Mouse (Mus musculus): Measurements from ENCODE around the gene Pycr1.
"Not testable (repeated sequence)": the region's sequence is repeated elsewhere in the genome, so short reads cannot be mapped to it uniquely, and the experiment has no call there.

Pycr1 gene

DNA sequence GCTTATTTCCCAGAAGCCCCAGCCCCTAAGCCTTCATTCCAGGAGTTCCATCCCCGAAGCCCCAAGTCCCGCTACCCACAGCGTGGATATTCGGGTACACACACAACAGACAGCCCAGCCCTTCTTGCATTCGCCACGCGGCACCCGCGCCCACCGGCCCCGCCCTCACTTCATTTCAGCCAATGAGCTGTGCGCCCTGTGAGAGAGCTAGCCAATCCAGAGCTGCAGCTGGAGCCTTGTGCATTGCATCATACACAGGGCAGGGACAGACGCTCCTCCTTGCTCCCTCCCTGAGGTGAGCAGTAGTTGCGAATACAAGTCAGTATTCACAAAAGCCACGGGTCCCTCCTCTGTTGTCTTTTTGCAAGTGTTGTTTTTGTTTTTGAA lies at the start of gene Pycr1:
Pycr1 (minus strand) TSS at position 169 of the 387 bp plus-strand sequence.
- DNase-seq, result peak; percentile 95

DNA sequence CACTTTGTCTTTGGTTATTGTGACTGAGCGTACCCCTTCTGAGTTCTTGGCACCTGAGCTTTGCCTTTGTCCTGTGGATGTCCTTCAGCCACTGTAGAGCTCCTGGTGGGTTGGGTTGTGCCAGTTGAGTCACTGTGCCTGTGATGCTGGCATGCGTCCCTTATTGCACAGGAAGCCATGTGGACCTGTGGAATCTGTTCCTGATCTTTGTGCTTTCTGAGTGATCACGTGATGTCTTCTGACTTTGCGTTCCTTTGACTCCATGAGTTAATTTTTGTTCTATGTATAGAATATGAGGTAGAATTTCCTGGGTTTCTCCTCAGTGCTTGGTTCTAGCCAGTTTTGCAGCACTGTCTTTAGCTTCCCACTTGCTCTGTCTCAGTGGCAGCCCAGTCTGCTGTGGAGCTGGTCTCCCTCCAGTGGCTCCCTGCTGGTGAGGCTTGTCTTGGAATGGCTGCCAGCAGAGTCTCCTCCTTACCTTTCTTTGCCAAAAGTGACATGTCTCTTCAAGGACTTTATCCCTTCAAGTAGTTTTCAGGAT lies 49.0 kb upstream of the Pycr1 start:
- peak; percentile 39 for DNase-seq

DNA sequence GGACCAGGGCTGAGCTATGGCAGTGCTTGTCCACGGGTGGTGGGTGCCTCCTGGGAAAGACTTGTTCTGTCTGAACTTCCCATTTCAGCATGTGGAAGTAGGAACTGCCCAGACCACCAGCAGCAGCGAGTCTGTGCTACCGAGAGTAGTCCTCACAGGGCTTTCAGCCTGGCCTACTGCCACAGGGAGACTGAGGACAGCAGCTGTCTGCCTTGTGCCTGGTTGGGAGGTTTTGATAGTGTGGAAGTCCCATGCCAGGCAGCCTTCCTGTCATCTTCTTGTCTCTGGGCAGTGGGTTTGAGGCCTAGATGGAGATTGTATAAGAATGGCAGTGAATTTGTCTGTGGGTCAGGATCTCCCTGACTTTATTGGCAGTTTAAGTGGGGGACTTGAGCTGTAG lies 45.8 kb upstream of the Pycr1 start:
- no peak for DNase-seq

DNA sequence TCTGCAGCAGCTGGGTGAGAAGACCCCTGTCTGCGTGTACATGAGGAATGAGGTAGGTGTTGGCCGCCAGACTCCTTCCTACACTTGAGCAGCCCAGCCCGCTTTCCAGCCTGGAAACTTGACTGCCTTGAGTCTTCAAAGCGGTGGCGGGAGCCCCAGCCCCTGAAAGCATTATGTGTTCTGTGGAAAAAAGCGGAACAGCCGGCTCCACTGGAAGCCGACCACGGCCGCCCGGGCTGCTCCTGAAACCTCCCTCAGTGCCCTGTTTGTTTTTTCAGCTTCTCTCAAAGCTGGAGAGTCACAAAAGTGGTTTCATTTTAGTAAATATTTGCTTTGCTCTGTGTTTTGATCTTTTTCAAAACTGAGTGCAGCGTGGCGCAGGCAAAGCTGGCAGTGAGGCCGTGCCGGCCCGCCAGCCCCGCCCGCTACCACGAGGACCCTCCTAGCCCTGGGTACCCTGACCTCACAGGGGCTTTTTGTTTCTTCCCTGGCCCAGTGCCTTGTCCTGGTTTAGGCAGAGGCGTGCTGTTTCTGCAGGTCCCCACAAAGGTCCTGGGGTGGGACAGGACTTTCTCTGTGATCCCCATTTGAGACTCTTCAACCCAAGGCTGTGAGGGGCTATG lies 43.2 kb upstream of the Pycr1 start:
- DNase-seq, result no peak

DNA sequence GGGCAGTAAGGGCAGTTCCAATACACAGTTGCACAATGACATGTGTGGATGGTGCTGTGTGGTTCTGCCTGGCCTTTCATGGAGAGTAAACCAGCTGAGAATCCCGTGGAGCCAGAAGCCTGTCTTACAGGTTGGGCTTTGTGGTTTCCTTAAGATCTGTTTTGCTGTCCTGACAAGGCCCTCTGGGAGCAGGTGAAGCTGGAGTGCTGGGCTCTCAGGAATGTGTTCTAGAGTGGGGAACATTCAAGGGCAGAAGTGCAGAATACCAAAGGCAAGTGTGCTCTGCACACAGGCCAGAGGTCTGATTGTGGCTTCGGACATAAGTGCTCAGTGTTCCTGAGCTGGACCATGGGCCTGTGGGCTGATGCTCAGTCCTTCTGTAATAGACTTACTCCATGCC lies 41.1 kb upstream of the Pycr1 start:
- no peak for DNase-seq

DNA sequence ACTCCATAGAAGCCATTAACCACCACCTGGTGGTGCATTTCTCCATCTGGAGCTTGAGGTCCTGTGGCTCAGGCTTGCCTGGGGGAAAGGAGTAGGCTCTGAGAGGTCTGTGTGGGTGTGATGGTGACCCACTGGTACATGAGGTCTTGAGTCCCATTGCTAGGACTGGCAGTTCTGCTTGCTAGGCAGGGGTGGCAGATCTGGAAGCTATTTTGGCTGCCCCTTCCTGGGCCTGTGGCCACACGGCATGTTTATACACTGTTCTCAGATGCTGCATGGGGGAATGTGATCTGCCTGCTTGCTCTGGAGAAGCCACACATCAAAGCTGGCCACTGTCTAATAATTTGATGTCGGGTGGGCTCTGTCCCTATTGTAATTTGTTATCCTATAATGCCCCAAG lies 40.5 kb upstream of the Pycr1 start:
- no peak for DNase-seq

DNA sequence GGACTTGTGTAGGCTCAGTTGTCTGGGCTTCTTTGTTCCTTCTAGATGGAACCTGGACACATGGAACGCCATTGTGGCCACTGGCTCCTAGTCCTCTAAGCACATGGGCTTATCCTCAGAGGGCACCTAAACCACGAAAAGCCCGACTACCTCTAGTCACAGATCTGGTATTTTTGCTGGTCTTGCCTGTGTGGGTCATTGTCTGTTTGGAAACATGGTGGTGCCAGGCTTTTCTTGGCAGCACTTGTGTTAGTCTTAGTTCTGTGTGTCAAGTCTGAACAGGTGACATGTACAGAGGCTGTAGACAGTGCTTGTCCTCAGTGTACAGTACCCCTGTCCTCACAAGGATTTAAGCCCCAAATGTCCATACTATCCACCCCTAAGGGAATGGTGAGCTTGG lies 40.0 kb upstream of the Pycr1 start:
- no peak for DNase-seq

DNA sequence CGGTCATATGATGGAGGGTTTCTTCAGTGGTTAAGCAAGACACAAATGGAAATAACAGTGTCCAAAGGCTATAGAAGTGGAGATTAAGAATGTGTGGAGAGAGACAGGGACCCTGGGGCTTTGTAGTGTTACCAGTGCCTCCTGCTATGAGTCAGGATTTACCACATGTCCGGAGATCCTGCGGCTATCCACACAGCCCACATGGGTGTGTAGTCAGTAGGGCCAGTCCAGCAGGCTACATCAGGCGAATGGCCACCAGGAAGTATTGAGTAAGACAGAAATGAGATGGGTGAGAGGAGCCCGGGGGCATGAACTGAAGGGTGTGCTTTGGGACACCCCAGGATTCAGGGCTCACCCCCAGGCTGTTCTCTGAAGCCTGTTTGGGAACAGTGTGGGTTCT lies 39.1 kb upstream of the Pycr1 start:
- no peak for DNase-seq

DNA sequence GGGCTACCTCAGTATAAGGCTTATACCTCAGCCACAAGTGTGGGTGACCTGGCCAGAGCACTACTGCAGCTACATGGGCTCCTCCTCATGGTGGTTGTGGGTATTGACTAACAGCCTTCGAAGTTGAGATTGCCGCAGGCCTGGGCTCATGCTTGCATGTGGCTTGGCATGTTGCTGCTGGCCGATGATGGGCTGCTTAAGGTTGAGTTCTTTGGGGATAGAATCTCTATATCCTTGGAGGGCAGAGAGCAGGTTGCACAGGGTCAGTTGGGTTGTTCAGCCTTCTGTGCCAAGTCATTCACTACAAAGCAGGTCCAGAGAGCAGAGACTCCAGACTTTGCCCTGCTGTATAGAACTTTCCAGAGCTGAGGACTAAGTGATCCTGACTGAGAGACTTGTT lies 36.3 kb upstream of the Pycr1 start:
- DNase-seq, result no peak

DNA sequence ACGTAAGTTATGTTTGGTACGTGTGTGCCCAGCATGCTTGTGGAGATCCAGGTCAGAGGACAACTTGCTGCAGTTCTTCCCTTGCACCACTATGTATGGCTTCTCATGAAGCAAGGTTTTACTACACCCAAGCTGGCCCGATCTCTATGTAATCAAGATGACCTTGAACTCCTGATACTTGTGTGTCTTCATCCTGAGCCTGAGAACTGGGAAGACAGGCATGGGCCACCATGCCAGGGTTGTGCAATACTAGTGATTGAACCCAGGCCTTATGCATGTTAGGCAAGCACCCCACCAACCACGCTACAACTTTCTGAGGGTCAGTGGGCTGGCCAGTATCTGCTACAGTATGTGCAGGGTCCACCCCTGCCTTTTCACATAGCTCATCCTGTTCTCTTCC lies 33.4 kb upstream of the Pycr1 start:
- no peak for DNase-seq

DNA sequence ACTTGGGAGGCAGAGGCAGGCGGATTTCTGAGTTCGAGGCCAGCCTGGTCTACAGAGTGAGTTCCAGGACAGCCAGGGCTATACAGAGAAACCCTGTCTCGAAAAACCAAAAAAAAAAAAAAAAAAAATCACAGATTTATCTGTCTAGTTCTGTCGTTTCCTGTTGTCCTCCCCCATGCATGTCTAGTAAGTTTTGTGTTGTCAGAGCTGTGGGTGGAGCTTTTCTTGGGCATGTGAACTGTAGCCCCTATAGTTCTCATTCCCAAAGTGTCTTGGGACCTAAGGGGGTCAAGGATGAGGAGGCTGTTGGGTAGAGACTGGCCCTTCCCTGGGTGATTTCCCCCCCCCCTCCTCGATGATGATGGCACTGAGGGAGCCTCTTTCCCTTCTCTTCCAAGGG lies 32.3 kb upstream of the Pycr1 start:
- not testable (repeated sequence) for DNase-seq

DNA sequence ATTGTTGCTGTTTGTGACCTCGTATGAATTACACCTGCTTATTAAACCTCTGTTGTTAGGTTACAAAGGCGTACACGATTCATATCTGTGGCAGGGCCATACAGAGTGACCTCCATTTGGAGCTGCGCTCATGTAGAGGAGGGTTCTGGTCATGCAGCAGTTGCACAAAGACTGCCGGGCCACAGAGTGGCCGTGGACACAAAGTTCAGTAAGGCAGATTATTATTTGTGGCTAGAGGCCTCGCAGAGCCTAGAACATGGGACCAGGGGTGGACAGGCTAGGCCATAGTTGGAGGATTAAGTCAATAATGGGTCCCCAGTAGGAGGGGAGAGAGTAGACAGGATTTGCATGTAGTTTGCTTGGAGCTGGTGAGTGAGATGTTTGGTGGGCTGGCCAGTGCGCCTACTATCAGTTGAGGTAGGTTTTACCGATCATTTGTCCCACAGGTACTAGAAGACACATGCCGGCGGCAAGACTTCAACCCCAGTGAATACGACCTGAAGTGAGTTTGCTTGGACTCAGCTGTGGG lies 30.1 kb upstream of the Pycr1 start:
- no peak for DNase-seq

DNA sequence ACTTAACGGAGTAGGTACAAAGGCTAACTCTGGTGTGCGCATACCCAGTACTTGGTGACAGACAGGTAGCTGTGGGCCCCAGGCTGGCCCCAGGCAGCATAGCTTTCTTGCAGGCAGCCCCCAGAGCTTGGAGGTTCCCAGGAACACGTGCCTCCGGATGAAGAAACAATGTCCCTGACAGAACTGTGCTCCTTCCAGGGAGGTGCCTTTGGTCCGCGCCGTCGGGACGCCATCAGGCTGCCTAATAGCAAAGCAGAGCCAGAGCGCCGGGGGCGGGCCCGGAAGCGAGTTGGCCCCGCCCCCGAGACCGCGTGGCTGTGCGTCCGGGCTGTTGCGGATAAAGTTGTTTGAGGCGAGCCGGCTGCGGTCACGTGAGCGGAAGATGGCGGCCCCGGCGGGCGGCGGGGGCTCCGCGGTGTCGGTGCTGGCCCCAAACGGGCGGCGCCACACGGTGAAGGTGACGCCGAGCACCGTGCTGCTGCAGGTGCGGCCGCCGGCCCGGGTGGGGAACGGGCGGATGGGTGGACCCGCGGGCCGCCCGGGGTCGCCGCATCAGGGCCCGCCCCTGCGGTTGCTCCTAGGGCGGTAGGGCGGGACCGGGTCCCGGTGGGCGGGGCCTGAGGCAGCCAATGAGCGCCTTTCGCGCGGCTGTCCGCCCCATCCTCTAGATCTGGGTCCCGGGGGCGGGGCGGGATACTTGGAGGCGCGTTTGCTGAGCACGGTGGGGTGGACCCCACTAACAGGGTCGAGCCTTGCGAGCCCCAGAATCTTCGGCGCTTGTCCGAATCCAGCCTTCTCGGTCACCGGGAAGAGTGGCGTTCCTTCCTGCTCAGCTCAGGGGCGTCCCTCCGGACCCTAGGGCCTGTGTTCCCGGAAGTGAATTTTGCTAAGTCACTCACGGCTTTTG lies 29.4 kb upstream of the Pycr1 start, which contains the start of gene Aspscr1:
Aspscr1 (plus strand) TSS at position 287 of the 907 bp plus-strand sequence.
- DNase-seq, result peak; percentile 95

DNA sequence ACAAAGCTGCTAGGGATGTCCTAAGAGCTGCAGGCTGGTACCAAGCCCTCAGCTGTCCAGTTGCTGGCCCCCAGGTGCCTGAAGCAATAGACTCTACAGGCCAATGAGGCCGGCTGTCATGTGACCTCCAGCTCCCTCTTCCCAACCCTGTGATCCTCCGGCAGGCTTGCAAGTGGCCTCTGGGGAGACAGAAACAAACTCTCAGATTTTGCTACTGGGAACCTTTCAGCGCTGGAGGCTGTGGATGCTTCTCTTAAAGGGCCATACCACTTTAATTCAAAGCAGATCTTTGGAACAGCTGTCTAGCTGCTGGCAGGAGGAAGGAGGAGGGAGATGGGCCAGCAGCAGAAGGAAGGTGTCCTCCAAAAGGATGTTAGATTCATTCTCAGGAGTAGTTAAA lies 23.0 kb upstream of the Pycr1 start:
- DNase-seq, result no peak

DNA sequence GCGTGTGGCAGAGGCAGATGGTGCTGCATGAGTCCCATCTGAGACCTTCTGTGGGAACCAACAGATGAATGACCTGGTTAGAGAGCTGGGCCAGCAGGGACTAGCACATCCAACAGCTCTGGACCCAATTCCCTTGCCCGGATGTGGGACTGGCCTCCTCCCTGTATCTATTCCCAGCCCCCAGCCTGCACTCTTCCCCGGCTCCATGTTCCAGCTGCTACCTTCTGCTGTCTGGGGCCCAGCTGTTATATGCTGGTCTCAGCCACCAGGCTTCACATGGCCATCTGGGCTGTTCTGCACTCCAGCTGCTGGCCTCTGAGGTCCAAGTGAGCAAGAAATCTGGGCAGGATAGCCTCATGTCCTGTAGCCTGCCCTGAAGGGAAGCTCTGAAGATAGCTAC lies 21.8 kb upstream of the Pycr1 start:
- DNase-seq, result no peak

DNA sequence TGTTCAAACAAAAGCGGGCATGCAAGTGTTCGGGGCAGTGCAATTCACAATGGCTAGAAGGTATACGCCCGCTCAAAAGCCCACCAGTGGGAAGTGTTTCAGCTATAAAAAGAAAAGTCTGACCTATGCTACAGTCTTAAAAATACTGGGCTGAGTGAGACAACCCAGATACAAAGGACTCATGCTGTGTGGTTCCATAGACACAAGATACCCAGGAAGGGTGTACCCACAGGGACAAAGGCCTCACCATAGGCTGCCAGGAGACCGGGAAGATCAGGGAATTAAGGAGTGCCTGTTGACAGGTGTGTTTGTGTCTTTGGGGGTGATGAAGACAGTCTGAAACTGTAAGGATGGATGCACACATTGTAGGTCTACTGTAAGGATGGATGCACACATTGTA lies 20.1 kb upstream of the Pycr1 start:
- no peak for DNase-seq

DNA sequence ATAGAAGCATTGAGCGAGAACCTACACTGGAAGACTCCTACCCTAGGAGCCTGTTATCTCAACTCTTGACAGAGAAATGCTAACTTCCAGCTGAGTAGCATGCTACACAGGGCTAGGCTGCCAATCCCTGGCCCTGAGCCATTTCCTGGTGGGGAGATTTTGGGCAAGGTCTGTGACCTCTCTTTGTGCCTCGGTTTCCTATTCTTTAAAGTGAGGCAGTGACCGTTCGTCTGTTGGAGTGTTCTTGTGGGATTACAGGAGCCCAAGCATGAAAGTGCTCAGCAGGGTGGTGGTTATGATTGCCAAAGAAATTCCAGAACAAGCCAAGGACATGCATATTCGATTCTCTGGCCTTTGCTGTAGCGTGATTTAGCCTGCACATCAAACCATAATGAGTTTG lies 19.2 kb upstream of the Pycr1 start:
- DNase-seq, result no peak

DNA sequence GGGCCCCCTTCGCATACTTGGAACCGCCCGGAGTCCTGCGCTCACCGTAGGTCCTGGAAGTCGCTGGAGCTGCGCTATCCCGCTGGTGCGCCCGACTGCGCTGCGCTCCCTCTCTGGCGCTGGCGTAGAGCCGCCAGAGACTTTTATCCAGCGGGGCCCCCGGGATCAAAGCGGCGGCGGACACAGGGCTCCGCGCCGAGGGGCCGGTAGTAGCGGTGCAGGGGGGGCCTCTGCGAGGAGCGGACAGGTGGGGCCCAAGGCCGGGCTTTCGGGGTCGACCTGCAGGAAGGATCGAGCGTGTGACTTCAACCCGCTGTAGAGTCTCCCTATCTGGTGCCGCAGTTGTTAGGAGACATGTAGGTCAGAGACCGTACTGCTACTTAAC lies 17.5 kb upstream of the Pycr1 start, which contains the start of gene Notum:
Notum (minus strand) TSS at position 100 of the 385 bp plus-strand sequence.
- no peak for DNase-seq

DNA sequence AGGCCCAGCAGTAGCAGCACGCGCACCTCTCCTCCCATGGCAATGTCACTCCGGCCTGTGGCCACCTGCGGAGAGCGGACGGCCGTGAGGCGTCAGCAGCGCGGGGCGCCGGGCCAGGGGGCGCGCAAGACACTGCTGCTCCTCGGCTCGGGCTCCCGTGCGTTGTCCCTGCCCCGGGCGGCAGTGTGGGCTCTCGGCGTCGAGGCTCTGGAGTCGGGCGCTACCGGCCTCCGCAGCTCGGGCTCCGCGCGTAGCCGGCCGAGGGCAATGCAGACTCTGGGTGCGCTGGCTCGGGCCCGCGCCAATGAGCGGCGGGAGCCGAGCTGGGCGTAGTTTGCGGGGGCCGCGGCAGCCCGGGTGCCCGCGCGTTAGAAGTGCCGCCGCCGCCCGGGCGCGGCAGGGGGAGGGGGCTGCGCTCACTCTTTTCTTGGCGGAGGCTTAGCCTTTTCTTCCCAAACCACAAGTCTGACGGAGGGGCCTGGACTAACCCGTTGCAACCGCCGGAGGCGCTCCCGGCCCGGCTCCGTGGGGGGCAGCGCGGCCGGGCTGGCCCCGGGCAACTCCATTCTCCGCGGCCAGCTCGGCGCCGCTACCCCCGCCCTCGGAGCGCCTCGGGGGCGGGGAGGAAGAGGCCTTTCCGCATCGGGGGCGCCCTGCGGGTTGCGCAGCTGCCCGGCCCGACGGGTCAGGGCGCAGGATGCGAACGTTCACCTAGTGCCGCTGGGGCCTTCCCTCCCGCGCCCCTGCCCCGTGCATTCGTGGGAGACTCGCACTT lies 16.9 kb upstream of the Pycr1 start:
- no peak for DNase-seq

DNA sequence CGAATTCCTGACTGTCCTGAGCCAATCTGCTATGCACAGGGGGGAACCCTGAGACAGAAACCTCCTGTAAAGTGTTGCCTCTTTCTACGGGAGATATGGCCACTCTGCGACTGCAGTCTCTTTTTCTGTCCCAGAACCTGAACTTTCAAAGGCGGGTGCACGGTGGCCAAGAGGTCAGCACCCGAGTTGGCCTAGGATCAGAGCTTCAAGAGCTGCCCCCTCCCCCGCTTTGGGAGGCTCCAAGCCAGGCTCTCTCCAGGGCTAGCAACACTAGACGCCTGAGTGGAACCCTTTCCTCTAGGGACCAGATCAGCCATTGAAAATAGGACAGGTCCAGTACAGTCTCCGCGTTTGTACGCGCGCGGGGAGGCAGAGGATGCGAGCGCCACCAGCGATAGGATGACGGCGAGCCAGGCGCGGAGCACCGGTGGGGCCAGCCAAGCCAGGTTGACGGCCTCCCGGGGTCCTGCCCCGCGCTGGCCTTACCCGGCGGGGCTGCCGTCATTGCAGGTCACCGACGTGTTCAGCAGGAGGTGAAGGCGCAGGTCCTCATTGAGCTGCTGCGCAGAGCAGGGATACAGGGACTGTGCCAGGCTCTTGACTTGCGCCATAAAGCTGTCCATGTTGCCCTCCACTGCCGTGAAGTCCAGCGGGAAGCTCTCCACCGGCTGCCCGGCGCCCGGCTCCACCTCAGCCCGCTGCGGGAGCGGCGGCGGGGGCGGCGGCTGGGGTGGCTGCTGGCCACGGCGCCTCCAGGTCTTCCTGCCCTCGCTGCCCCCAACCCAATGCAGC lies 16.1 kb upstream of the Pycr1 start:
- DNase-seq, result no peak

DNA sequence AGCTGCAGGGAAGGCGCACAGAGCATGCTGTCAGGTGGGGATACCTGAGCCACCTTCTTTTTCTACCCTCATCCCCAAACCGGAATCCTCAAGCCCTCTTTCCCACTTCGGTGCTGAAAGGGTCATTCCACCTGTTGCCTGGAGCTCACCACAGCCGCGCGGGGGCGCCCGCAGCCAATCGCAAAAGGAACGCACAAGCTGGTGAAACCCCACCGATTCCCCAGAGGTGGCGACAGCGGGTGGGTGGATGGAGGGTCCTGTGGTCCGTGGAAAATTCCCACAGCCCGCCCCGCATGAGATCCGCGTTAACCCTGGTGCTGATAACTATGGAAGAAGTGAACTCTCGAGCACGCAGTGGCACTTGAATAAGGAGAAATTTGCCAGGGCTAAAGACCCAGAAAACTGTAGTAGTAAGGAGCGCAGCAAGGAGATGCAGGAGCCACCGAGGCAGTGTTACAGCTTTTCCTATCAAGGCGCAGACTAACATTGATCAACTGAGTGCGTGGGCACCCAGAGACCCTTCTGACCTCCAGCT lies 15.4 kb upstream of the Pycr1 start:
- peak; percentile 65 for DNase-seq

DNA sequence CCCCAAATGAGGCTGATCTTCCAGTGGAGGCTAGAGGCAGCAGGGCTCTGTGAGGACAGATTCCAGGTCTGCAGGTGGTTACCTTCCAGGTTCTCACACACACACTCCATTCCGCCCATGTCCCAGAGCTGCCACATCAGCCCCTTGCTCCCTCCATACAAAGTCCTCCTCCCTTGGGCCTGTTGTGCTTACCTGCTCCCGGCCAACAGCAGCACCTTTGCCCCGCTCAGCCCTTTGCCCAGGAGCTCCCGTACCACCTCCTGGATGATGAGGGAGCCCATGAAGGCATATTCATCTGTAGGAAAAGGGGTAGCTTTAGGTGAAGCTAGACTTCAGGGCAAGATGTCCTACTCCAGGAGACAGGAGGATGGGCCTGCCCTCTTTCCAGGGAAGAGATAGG lies 13.7 kb upstream of the Pycr1 start:
- DNase-seq, result no peak

All from right cerebral cortex, adult 18-20 months (tissue).